Mouse (Mus musculus) small intestine, adult 2 months (tissue): Measurements from ENCODE around the gene Piezo1.
A peak's percentile ranks its signal among the peaks of the same experiment; 100 is the strongest.

ENCODE experiments used
- CTCF ChIP-seq: fragments of 200-500 bp; IDR thresholded peaks from 2 replicates; pipeline ENCODE4 v1.5.1; 2012; ENCODE audit warnings: low read depth, mild to moderate bottlenecking, control low read depth, inconsistent platforms, low read length, moderate library complexity, mixed read lengths; ENCODE audit not compliant: insufficient replicate concordance, insufficient read length; ENCODE audit errors: extremely low read depth
- POLR2A ChIP-seq: fragments of 200-500 bp; IDR thresholded peaks from 2 replicates; pipeline ENCODE4 v1.6.1; 2012; ENCODE audit warnings: low read depth, mild to moderate bottlenecking, control low read depth, inconsistent platforms, low read length, moderate library complexity

DNA sequence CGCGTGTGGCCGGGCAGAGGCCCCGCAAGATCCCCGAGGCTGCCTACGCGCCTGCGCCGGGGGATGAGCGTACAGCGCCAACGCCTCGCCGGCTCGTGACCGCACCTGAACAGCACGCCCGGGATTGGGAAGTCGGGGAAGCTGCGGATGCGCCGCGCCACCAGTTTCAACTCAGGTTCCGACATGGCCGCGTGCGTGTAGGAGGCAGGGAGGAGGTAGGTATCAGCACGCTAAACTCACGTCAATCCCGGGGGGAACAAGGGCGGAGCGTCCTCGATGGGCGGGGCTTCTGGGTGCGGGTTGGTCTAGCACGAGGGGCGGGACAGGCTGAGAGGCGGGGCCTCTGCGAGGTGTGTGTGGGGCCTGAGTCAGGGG is 25.5 kb upstream of the Piezo1 start, which contains the start of gene Aprt:
- no peak for TF ChIP-seq CTCF
- peak; percentile 73; the same call in 1 of the 2 replicates for TF ChIP-seq POLR2A
